Mouse (Mus musculus) liver, embryonic 11.5 days (tissue): Measurements from ENCODE around the gene Sufu. TPM values are rescaled to one million over a fixed set of nuclear protein-coding genes. Genes with fewer than 3 reads are reported as not detected.

Source experiments
- ATAC-seq: fragments of 200-750 bp; cut with Nextera tagmentation; replicated peaks from 2 replicates; pipeline ENCODE4 v1.8.0; 2017; ENCODE audit warnings: moderate number of reproducible peaks, mild to moderate bottlenecking, moderate TSS enrichment, moderate library complexity; ENCODE audit not compliant: low FRiP score
- DNase-seq: peaks from one replicate; pipeline ENCODE4 v3.0.0-alpha.2; 2017; ENCODE audit warnings: low spot score
- H3K27ac ChIP-seq: fragments of 300-500 bp; sonication (generic); 2 replicates; pipeline ENCODE4 v1.5.1; 2014; ENCODE audit warnings: mild to moderate bottlenecking, low read depth, low read length, control low read depth
- H3K27me3 ChIP-seq: fragments of 300-500 bp; sonication (generic); replicated peaks from 2 replicates; pipeline ENCODE4 v1.6.1; 2014; ENCODE audit warnings: low read length, mixed read lengths; ENCODE audit not compliant: control insufficient read depth, insufficient read depth
- H3K36me3 ChIP-seq: fragments of 300-500 bp; sonication (generic); 2 replicates; pipeline ENCODE4 v1.6.1; 2014; ENCODE audit warnings: mild to moderate bottlenecking, low read length, moderate library complexity, mixed read lengths; ENCODE audit not compliant: control insufficient read depth, insufficient read depth
- H3K4me1 ChIP-seq: fragments of 300-500 bp; sonication (generic); replicated peaks from 2 replicates; pipeline ENCODE4 v1.6.1; 2014; ENCODE audit warnings: low read length, mixed read lengths; ENCODE audit not compliant: control insufficient read depth, insufficient read depth
- H3K4me2 ChIP-seq: fragments of 300-500 bp; sonication (generic); 2 replicates; pipeline ENCODE4 v1.6.1; 2014; ENCODE audit warnings: mild to moderate bottlenecking, control low read depth, moderate library complexity
- H3K4me3 ChIP-seq: fragments of 300-500 bp; sonication (generic); 2 replicates; pipeline ENCODE4 v1.5.1; 2014; ENCODE audit warnings: low read depth, low read length, control low read depth
- H3K9ac ChIP-seq: fragments of 300-500 bp; sonication (generic); 2 replicates; pipeline ENCODE4 v1.6.1; 2014; ENCODE audit warnings: low read depth, low read length, control low read depth
- H3K9me3 ChIP-seq: fragments of 300-500 bp; sonication (generic); 2 replicates; pipeline ENCODE4 v1.6.1; 2016; ENCODE audit warnings: low read length, inconsistent platforms, mixed read lengths; ENCODE audit not compliant: control insufficient read depth
- WGBS: fragments of 180-500 bp; shearing (Covaris S2); extraction: QIAGEN DNeasy Blood & Tissue Kit; methylation state at CpG from one replicate; pipeline ENCODE4 v1.1.7; 2014; 5-methylcytosine and 5-hydroxymethylcytosine counted together
- polyA plus RNA-seq: library from polyadenylated mRNA; unstranded; fragments of >200 nt; fragmentation: Nextera tagmentation; extraction: Ambion mirVana; gene quantifications from 2 replicates; pipeline ENCODE4 v1.2.1, GENCODE M21; 2014

The Sufu gene
- polyA plus RNA-seq, 1 experiment from 2014 or later, result 22.8 TPM

DNA sequence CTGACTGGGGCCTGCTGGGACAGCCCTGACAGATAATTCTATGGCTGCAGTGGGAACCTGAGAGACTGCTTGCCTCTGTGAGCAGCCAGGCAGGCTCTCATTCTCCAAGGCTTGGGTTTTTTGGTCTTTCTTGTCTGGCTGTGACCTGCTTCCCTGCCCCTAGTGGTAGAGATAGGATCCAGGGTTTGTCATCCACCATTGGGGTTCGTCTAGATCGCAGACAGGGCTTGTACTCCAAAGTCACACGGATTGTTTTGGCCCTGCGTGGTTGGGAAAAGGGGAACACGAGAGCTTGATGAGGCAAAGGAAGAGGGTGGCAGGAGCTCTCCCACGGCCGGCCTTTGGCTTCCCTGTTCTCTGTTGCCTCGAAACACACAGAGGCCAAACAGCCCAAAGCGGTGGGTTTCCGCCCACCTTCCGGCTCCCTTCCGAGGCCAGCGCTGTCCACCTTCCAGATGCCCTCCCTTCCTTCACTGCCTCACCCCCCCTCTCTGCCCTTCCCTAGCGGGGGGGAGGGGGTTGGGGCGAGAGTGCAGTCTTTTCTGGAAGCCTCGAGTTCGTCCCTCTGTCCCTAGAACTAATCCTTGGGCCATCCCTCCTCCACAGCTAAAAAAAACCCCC, 86.3 kb downstream of the Sufu start:
- Histone ChIP-seq H3K36me3 (peaks cover 12% of the 10 kb centered on the region), H3K27ac (no peak overlapping the region; the same call in 1 of the 2 replicates), H3K4me3 (no peak overlapping the region), H3K4me1 (peaks cover 82% of the 10 kb centered on the region), H3K27me3 (no peaks in the 10 kb centered on the region), H3K9me3 (no peaks in the 10 kb centered on the region), H3K4me2 (peak overlapping the region; percentile 16), H3K9ac (no peak overlapping the region)
- 27% methylated on average over 17 of the region's 17 CpGs for WGBS
- ATAC-seq (no peak), DNase-seq (no peak)

- Histone ChIP-seq H3K4me1 (peaks cover 74% of the 10 kb centered on the region), H3K9ac (no peak overlapping the region)
These were observed 87.1 kb downstream of the Sufu start for GRCm38 (mm10) chr19:46483701-46484328.

DNA sequence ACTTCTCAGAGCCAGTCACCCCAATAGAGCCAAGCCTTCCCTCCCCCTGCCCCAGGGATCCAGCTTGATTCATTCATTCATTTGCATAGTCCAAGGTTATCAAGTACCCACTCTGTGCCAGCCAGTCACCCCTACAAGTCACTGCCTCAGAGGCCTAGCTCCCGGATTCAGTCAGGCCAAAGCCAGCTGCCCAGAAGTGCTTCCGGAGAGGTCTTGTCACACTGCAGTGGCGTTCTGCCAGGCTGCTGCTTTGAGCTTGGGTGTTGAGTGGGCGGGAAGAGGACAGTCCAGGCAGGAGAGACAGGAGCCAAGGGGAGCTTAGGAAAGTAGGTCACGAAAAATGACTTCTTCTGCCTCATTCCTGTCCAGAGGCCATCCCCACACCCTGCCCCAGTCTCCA, 87.8 kb downstream of the Sufu start:
- no peak overlapping the region for H3K9ac ChIP-seq
- H3K9me3 ChIP-seq, result no peaks in the 10 kb centered on the region
- WGBS, result 73% methylated on average over 5 of the region's 5 CpGs
- H3K4me3 ChIP-seq, result no peak overlapping the region
- ATAC-seq (no peak), DNase-seq (no peak)
- no peak overlapping the region for H3K27ac ChIP-seq
- peaks cover 6% of the 10 kb centered on the region for H3K36me3 ChIP-seq
- H3K4me1 ChIP-seq, result peaks cover 67% of the 10 kb centered on the region
- no peaks in the 10 kb centered on the region for H3K27me3 ChIP-seq
- H3K4me2 ChIP-seq, result no peak overlapping the region

More at GRCm38 (mm10) chr19:46483701-46484328, 87.1 kb downstream of the Sufu start:
- 80% methylated on average over 15 of the region's 15 CpGs for WGBS
- ATAC-seq, result no peak
- H3K4me2 ChIP-seq, result no peak overlapping the region
- no peaks in the 10 kb centered on the region for H3K9me3 ChIP-seq
- no peaks in the 10 kb centered on the region for H3K27me3 ChIP-seq
- H3K36me3 ChIP-seq, result peaks cover 10% of the 10 kb centered on the region
- peak overlapping the region; percentile 3; the same call in 1 of the 2 replicates for H3K27ac ChIP-seq
- no peak for DNase-seq
- H3K4me3 ChIP-seq, result no peak overlapping the region

- Histone ChIP-seq H3K4me3 (no peak overlapping the region), H3K36me3 (0 out of 2 replicates have a peak, but pooled peaks cover 2% of the 10 kb centered on the region), H3K4me2 (peak overlapping the region; percentile 7; the same call in 1 of the 2 replicates), H3K27ac (0 out of 2 replicates have a peak overlapping the region, but pooled peaks have one; percentile 5), H3K9ac (peak overlapping the region; percentile 5; the same call in 1 of the 2 replicates), H3K9me3 (no peaks in the 10 kb centered on the region), H3K27me3 (no peaks in the 10 kb centered on the region), H3K4me1 (peaks cover 63% of the 10 kb centered on the region)
- 62% methylated on average over 9 of the region's 9 CpGs for WGBS
- ATAC-seq (0 out of 2 replicates have a peak, but pooled peaks have one; percentile 59), DNase-seq (no peak)
These were observed 89.2 kb downstream of the Sufu start for GRCm38 (mm10) chr19:46485847-46486246.

DNA sequence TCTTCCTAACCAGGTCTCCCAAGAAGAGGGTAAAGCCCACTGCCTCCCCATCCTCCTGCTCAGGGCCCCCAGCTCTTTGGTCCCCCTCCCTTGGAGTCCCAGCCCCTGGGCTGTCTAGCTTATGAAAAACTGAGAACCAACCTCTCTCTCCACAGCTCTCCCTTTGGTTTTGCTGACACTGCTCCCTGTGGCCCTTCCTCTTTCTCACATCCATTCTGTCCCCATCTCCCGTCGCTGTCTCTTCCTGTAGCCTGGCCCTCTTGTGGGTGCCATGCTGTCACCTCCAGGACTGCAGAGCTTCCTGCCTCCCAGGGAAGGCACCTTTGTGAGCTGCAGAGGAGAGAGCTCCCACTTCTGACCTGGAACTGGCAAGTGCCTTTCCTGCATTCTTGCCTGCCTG, 90.0 kb downstream of the Sufu start:
- Histone ChIP-seq H3K4me3 (no peak overlapping the region), H3K9ac (no peak overlapping the region), H3K4me2 (no peak overlapping the region), H3K36me3 (0 out of 2 replicates have a peak, but pooled peaks cover 2% of the 10 kb centered on the region), H3K9me3 (no peaks in the 10 kb centered on the region), H3K27ac (no peak overlapping the region), H3K27me3 (no peaks in the 10 kb centered on the region), H3K4me1 (peaks cover 55% of the 10 kb centered on the region)
- ATAC-seq (no peak), DNase-seq (no peak)
- WGBS, result 15% methylated on average over 2 of the region's 2 CpGs

GRCm38 (mm10) chr19:46489448-46489847, 92.8 kb downstream of the Sufu start:
- H3K4me1 ChIP-seq, result peaks cover 31% of the 10 kb centered on the region
- no peaks in the 10 kb centered on the region for H3K9me3 ChIP-seq
- 0 out of 2 replicates have a peak, but pooled peaks cover 2% of the 10 kb centered on the region for H3K36me3 ChIP-seq
- DNase-seq (no peak), ATAC-seq (no peak)
- H3K9ac ChIP-seq, result no peak overlapping the region
- H3K27me3 ChIP-seq, result no peaks in the 10 kb centered on the region
- no peak overlapping the region for H3K4me3 ChIP-seq
- no peak overlapping the region for H3K27ac ChIP-seq
- 95% methylated on average over 1 of the region's 1 CpGs for WGBS
- no peak overlapping the region for H3K4me2 ChIP-seq

GRCm38 (mm10) chr19:46490634-46491033, 93.9 kb downstream of the Sufu start:
- no peak overlapping the region for H3K4me2 ChIP-seq
- no peak overlapping the region for H3K27ac ChIP-seq
- ATAC-seq, result no peak
- no peaks in the 10 kb centered on the region for H3K9me3 ChIP-seq
- H3K36me3 ChIP-seq, result 0 out of 2 replicates have a peak, but pooled peaks cover under 1% of the 10 kb centered on the region
- no peaks in the 10 kb centered on the region for H3K27me3 ChIP-seq
- H3K9ac ChIP-seq, result no peak overlapping the region
- 6% methylated on average over 2 of the region's 2 CpGs for WGBS
- no peak for DNase-seq
- no peak overlapping the region for H3K4me3 ChIP-seq
- peaks cover 19% of the 10 kb centered on the region for H3K4me1 ChIP-seq

DNA sequence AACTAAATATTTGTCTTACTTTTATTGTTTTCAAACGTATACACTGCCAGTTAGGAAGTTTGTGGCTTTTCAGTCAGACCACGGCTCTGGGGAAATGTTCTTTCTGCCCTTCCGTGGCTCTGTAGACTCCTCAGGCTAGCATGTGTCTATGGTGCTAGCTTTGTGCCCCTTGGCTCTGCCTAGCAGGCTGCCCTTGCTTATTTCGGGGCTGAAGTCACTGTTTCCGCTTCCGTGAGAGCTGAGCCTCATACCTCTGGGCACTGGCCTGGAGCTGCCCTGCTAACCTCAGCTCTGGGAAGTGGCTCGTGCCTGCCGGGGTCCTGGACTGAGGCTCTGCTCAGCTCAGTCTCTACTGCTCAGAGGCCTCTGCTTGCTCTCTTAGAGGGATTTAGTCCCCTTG, 98.4 kb downstream of the Sufu start:
- no peaks in the 10 kb centered on the region for H3K36me3 ChIP-seq
- H3K9me3 ChIP-seq, result no peaks in the 10 kb centered on the region
- no peak overlapping the region for H3K9ac ChIP-seq
- 57% methylated on average over 8 of the region's 8 CpGs for WGBS
- H3K4me3 ChIP-seq, result no peak overlapping the region
- peaks cover 11% of the 10 kb centered on the region for H3K4me1 ChIP-seq
- ATAC-seq, result no peak
- DNase-seq, result no peak
- H3K27ac ChIP-seq, result no peak overlapping the region
- H3K4me2 ChIP-seq, result no peak overlapping the region
- no peaks in the 10 kb centered on the region for H3K27me3 ChIP-seq

DNA sequence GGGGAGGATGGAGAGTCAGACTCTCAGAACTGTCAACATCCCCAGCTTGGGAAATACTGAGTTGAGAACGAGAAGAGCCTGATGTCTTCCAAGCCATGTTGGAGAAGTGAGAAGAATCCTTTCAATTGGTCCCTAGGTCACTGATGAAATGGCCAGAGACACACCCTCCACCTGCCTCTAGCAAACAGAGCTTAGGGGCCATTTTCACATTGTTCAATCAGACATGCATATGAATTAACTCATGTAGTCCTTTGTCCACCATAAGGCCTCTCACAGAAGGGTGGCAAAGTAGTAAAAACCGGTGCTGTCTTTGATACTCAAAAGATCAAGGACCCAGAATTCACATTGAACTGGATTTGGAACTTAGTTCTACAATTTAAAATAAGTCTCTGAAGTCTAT, 100.5 kb downstream of the Sufu start:
- no peak overlapping the region for H3K4me3 ChIP-seq
- H3K4me1 ChIP-seq, result peaks cover 7% of the 10 kb centered on the region
- ATAC-seq (no peak), DNase-seq (no peak)
- no peaks in the 10 kb centered on the region for H3K36me3 ChIP-seq
- H3K27me3 ChIP-seq, result no peaks in the 10 kb centered on the region
- H3K9ac ChIP-seq, result no peak overlapping the region
- no peaks in the 10 kb centered on the region for H3K9me3 ChIP-seq
- no peak overlapping the region for H3K4me2 ChIP-seq
- H3K27ac ChIP-seq, result no peak overlapping the region
- WGBS, result 71% methylated on average over 2 of the region's 2 CpGs
